Mouse (Mus musculus): ENCODE data around the gene Ifna9. TPM values are rescaled to one million over a fixed set of nuclear protein-coding genes. Genes with fewer than 3 reads are reported as not detected.

Ifna9 gene
- polyA plus RNA-seq, 2 experiments = not detected

- WGBS = 45% methylated on average over 2 of the region's 2 CpGs
- Histone ChIP-seq H3K27ac (replicated peaks; ENCODE audit: low read depth, low read length) (no peak overlapping the region), H3K4me2 (replicated peaks; ENCODE audit: low read depth, low read length, severe bottlenecking) (no peak overlapping the region), H3K36me3 (ENCODE audit: control insufficient read depth, insufficient read depth, low read length) (no peaks in the 10 kb centered on the region), H3K9ac (ENCODE audit: low read depth, low read length, severe bottlenecking) (no peak overlapping the region), H3K27me3 (ENCODE audit: control insufficient read depth, insufficient read depth, low read length) (no peaks in the 10 kb centered on the region), H3K4me3 (replicated peaks; ENCODE audit: low read length) (no peak overlapping the region), H3K4me1 (ENCODE audit: control insufficient read depth, insufficient read depth, low read length) (no peaks in the 10 kb centered on the region), H3K9me3 (ENCODE audit: control insufficient read depth, low read length) (no peaks in the 10 kb centered on the region)
- no peak for TF ChIP-seq POLR2A (IDR thresholded peaks at IDR 0.05; ENCODE audit: borderline replicate concordance, extremely low read depth, insufficient read depth, insufficient read length)
- DNase-seq (ENCODE audit: low spot score) (peak; percentile 81), ATAC-seq (ENCODE audit: low FRiP score, low read depth) (peak; percentile 53; the same call in 1 of the 2 replicates)
Observed at GRCm38 (mm10) chr4:88543649-88544234, 48.4 kb downstream of the Ifna9 start.

Other genes starting within 250 kb of the Ifna9 start
Only the 30 nearest of the 31 such genes appear.
- gene Hacd4, start 153.5 kb downstream of the Ifna9 start, polyA plus RNA-seq (2012; rRNA removed) = 3.4 and 3.6 TPM in 2 replicates
- gene Hacd4, start 153.5 kb downstream of the Ifna9 start, polyA plus RNA-seq (2014; fragmentation: Nextera tagmentation; extraction: Ambion mirVana) = 10.9 and 12.5 TPM in 2 replicates
- 0.10 TPM in 1 of 2 replicates, not detected in the other for gene Ifnb1, start 69.6 kb downstream of the Ifna9 start, polyA plus RNA-seq (2012; rRNA removed)
- gene Ifnb1, start 69.6 kb downstream of the Ifna9 start, polyA plus RNA-seq (2014; fragmentation: Nextera tagmentation; extraction: Ambion mirVana) = not detected in 2 replicates
- gene Ifna15, start 34.1 kb downstream of the Ifna9 start, polyA plus RNA-seq (2012; rRNA removed) = not detected in 2 replicates
- gene Ifna15, start 34.1 kb downstream of the Ifna9 start, polyA plus RNA-seq (2014; fragmentation: Nextera tagmentation; extraction: Ambion mirVana) = not detected in 2 replicates
- gene Ifna14, start 20.6 kb downstream of the Ifna9 start, polyA plus RNA-seq (2012; rRNA removed) = not detected in 2 replicates
- not detected in 2 replicates for gene Ifna14, start 20.6 kb downstream of the Ifna9 start, polyA plus RNA-seq (2014; fragmentation: Nextera tagmentation; extraction: Ambion mirVana)
- gene Ifna12, start 11.0 kb upstream of the Ifna9 start, polyA plus RNA-seq (2012; rRNA removed) = not detected in 2 replicates
- not detected in 2 replicates for gene Ifna12, start 11.0 kb upstream of the Ifna9 start, polyA plus RNA-seq (2014; fragmentation: Nextera tagmentation; extraction: Ambion mirVana)
- not detected in 2 replicates for gene C87499, start 42.0 kb upstream of the Ifna9 start, polyA plus RNA-seq (2012; rRNA removed)
- gene C87499, start 42.0 kb upstream of the Ifna9 start, polyA plus RNA-seq (2014; fragmentation: Nextera tagmentation; extraction: Ambion mirVana) = not detected in 2 replicates
- not detected in 2 replicates for gene Ifna13, start 52.1 kb upstream of the Ifna9 start, polyA plus RNA-seq (2012; rRNA removed)
- not detected in 2 replicates for gene Ifna13, start 52.1 kb upstream of the Ifna9 start, polyA plus RNA-seq (2014; fragmentation: Nextera tagmentation; extraction: Ambion mirVana)
- gene Ifna16, start 84.5 kb upstream of the Ifna9 start, polyA plus RNA-seq (2012; rRNA removed) = not detected in 2 replicates
- gene Ifna16, start 84.5 kb upstream of the Ifna9 start, polyA plus RNA-seq (2014; fragmentation: Nextera tagmentation; extraction: Ambion mirVana) = not detected in 2 replicates
- gene Ifna2, start 91.5 kb upstream of the Ifna9 start, polyA plus RNA-seq (2012; rRNA removed) = not detected in 2 replicates
- gene Ifna2, start 91.5 kb upstream of the Ifna9 start, polyA plus RNA-seq (2014; fragmentation: Nextera tagmentation; extraction: Ambion mirVana) = not detected in 2 replicates
- 0.09 TPM in 1 of 2 replicates, not detected in the other for gene Ifnab, start 99.0 kb upstream of the Ifna9 start, polyA plus RNA-seq (2012; rRNA removed)
- not detected in 2 replicates for gene Ifnab, start 99.0 kb upstream of the Ifna9 start, polyA plus RNA-seq (2014; fragmentation: Nextera tagmentation; extraction: Ambion mirVana)
- 0.63 and 0.86 TPM in 2 replicates for gene Gm26566, start 129.4 kb upstream of the Ifna9 start, polyA plus RNA-seq (2012; rRNA removed)
- gene Gm26566, start 129.4 kb upstream of the Ifna9 start, polyA plus RNA-seq (2014; fragmentation: Nextera tagmentation; extraction: Ambion mirVana) = 0.70 and 2.0 TPM in 2 replicates
- gene Klhl9, start 130.1 kb upstream of the Ifna9 start, polyA plus RNA-seq (2012; rRNA removed) = 41.4 and 41.6 TPM in 2 replicates
- 127 and 137 TPM in 2 replicates for gene Klhl9, start 130.1 kb upstream of the Ifna9 start, polyA plus RNA-seq (2014; fragmentation: Nextera tagmentation; extraction: Ambion mirVana)
- gene Gm13271, start 162.5 kb upstream of the Ifna9 start, polyA plus RNA-seq (2012; rRNA removed) = not detected in 2 replicates
- gene Gm13271, start 162.5 kb upstream of the Ifna9 start, polyA plus RNA-seq (2014; fragmentation: Nextera tagmentation; extraction: Ambion mirVana) = not detected in 2 replicates
- 0.13 and 0.24 TPM in 2 replicates for gene Gm13283, start 167.7 kb upstream of the Ifna9 start, polyA plus RNA-seq (2012; rRNA removed)
- 0.21 TPM in 1 of 2 replicates, not detected in the other for gene Gm13283, start 167.7 kb upstream of the Ifna9 start, polyA plus RNA-seq (2014; fragmentation: Nextera tagmentation; extraction: Ambion mirVana)
- not detected in 2 replicates for gene Gm13290, start 181.4 kb upstream of the Ifna9 start, polyA plus RNA-seq (2012; rRNA removed)
- gene Gm13290, start 181.4 kb upstream of the Ifna9 start, polyA plus RNA-seq (2014; fragmentation: Nextera tagmentation; extraction: Ambion mirVana) = 0.33 and 0.48 TPM in 2 replicates
- gene Gm13289, start 184.5 kb upstream of the Ifna9 start, polyA plus RNA-seq (2012; rRNA removed) = not detected in 2 replicates
- not detected in 2 replicates for gene Gm13289, start 184.5 kb upstream of the Ifna9 start, polyA plus RNA-seq (2014; fragmentation: Nextera tagmentation; extraction: Ambion mirVana)
- 0.16 TPM in 1 of 2 replicates, not detected in the other for gene Gm13272, start 187.5 kb upstream of the Ifna9 start, polyA plus RNA-seq (2012; rRNA removed)
- gene Gm13272, start 187.5 kb upstream of the Ifna9 start, polyA plus RNA-seq (2014; fragmentation: Nextera tagmentation; extraction: Ambion mirVana) = not detected in 2 replicates
- gene Ifnz, start 189.7 kb upstream of the Ifna9 start, polyA plus RNA-seq (2012; rRNA removed) = 0.10 and 0.17 TPM in 2 replicates
- 0.25 TPM in 1 of 2 replicates, not detected in the other for gene Ifnz, start 189.7 kb upstream of the Ifna9 start, polyA plus RNA-seq (2014; fragmentation: Nextera tagmentation; extraction: Ambion mirVana)
- 0.14 and 0.44 TPM in 2 replicates for gene Gm13276, start 193.3 kb upstream of the Ifna9 start, polyA plus RNA-seq (2012; rRNA removed)
- not detected in 2 replicates for gene Gm13276, start 193.3 kb upstream of the Ifna9 start, polyA plus RNA-seq (2014; fragmentation: Nextera tagmentation; extraction: Ambion mirVana)
- gene Gm13277, start 196.2 kb upstream of the Ifna9 start, polyA plus RNA-seq (2012; rRNA removed) = not detected in 2 replicates
- gene Gm13277, start 196.2 kb upstream of the Ifna9 start, polyA plus RNA-seq (2014; fragmentation: Nextera tagmentation; extraction: Ambion mirVana) = not detected in 2 replicates
- not detected in 2 replicates for gene Gm13278, start 199.2 kb upstream of the Ifna9 start, polyA plus RNA-seq (2012; rRNA removed)
- gene Gm13278, start 199.2 kb upstream of the Ifna9 start, polyA plus RNA-seq (2014; fragmentation: Nextera tagmentation; extraction: Ambion mirVana) = not detected in 2 replicates
- gene Gm13275, start 202.1 kb upstream of the Ifna9 start, polyA plus RNA-seq (2012; rRNA removed) = 0.47 TPM in 1 of 2 replicates, not detected in the other
- not detected in 2 replicates for gene Gm13275, start 202.1 kb upstream of the Ifna9 start, polyA plus RNA-seq (2014; fragmentation: Nextera tagmentation; extraction: Ambion mirVana)
- not detected in 2 replicates for gene Gm13279, start 205.0 kb upstream of the Ifna9 start, polyA plus RNA-seq (2012; rRNA removed)
- gene Gm13279, start 205.0 kb upstream of the Ifna9 start, polyA plus RNA-seq (2014; fragmentation: Nextera tagmentation; extraction: Ambion mirVana) = not detected in 2 replicates
- gene Gm13285, start 207.3 kb upstream of the Ifna9 start, polyA plus RNA-seq (2012; rRNA removed) = not detected in 2 replicates
- gene Gm13285, start 207.3 kb upstream of the Ifna9 start, polyA plus RNA-seq (2014; fragmentation: Nextera tagmentation; extraction: Ambion mirVana) = 0.65 and 1.3 TPM in 2 replicates
- 0.47 TPM in 1 of 2 replicates, not detected in the other for gene Gm13287, start 210.9 kb upstream of the Ifna9 start, polyA plus RNA-seq (2012; rRNA removed)
- gene Gm13287, start 210.9 kb upstream of the Ifna9 start, polyA plus RNA-seq (2014; fragmentation: Nextera tagmentation; extraction: Ambion mirVana) = not detected in 2 replicates
- gene Gm13288, start 213.1 kb upstream of the Ifna9 start, polyA plus RNA-seq (2012; rRNA removed) = 0.04 and 0.09 TPM in 2 replicates
- not detected in 2 replicates for gene Gm13288, start 213.1 kb upstream of the Ifna9 start, polyA plus RNA-seq (2014; fragmentation: Nextera tagmentation; extraction: Ambion mirVana)
- gene Ifna7, start 223.8 kb upstream of the Ifna9 start, polyA plus RNA-seq (2012; rRNA removed) = not detected in 2 replicates
- not detected in 2 replicates for gene Ifna7, start 223.8 kb upstream of the Ifna9 start, polyA plus RNA-seq (2014; fragmentation: Nextera tagmentation; extraction: Ambion mirVana)
- not detected in 2 replicates for gene Ifna11, start 227.6 kb upstream of the Ifna9 start, polyA plus RNA-seq (2012; rRNA removed)
- not detected in 2 replicates for gene Ifna11, start 227.6 kb upstream of the Ifna9 start, polyA plus RNA-seq (2014; fragmentation: Nextera tagmentation; extraction: Ambion mirVana)
- gene Ifna6, start 235.0 kb upstream of the Ifna9 start, polyA plus RNA-seq (2012; rRNA removed) = not detected in 2 replicates
- not detected in 2 replicates for gene Ifna6, start 235.0 kb upstream of the Ifna9 start, polyA plus RNA-seq (2014; fragmentation: Nextera tagmentation; extraction: Ambion mirVana)
- gene Ifna5, start 243.1 kb upstream of the Ifna9 start, polyA plus RNA-seq (2012; rRNA removed) = not detected in 2 replicates
- not detected in 2 replicates for gene Ifna5, start 243.1 kb upstream of the Ifna9 start, polyA plus RNA-seq (2014; fragmentation: Nextera tagmentation; extraction: Ambion mirVana)

Data from limb, embryonic 14.5 days (tissue).